Mouse (Mus musculus) left cerebral cortex, postnatal 25 days (tissue): Measurements from ENCODE around the gene Arfip1. TPM values are rescaled to one million over a fixed set of nuclear protein-coding genes. Genes with fewer than 3 reads are reported as not detected.
A peak's percentile ranks its signal among the peaks of the same experiment; 100 is the strongest.

Experiments used
- DNase-seq, 2 experiments: peaks; one replicate each; pipeline ENCODE4 v3.0.0; 2022; ENCODE audit warnings: low spot score in 2 of 2, mixed read lengths in 1 of 2
- intact Hi-C: fragments of 180-260 bp; cut with DNase I; formaldehyde crosslinking; loops from one replicate; pipeline ENCODE4 v1.15.1; 2025
- total RNA-seq, 2 experiments: library from RNA; stranded (reverse); gene quantifications; 2 replicates each; pipeline ENCODE4 v1.2.3; 2021

Arfip1 gene
- total RNA-seq, 2 experiments from 2014 or later = 17.3 to 19.4 TPM

- no peak for DNase-seq
- intact Hi-C loops = no loop called here
Measured at GRCm38 (mm10) chr3:84502101-84502500, 80.3 kb downstream of the Arfip1 start.

GRCm38 (mm10) chr3:84500491-84500890 lies 81.9 kb downstream of the Arfip1 start:
- DNase-seq = no peak
- intact Hi-C loops = no loop called here

- no peak for DNase-seq
- intact Hi-C loops = no loop called here
Measured at GRCm38 (mm10) chr3:84497718-84498117, 84.7 kb downstream of the Arfip1 start.

- intact Hi-C loops = no loop called here
- DNase-seq = no peak
Measured at GRCm38 (mm10) chr3:84492657-84493056, 89.8 kb downstream of the Arfip1 start.

GRCm38 (mm10) chr3:84492148-84492547 lies 90.3 kb downstream of the Arfip1 start:
- no peak for DNase-seq
- intact Hi-C loops = no loop called here

- DNase-seq = peak; percentile 8 to 50
- intact Hi-C loops = no loop called here
Measured at GRCm38 (mm10) chr3:84488716-84489115, 93.7 kb downstream of the Arfip1 start.

GRCm38 (mm10) chr3:84484891-84485290 lies 97.5 kb downstream of the Arfip1 start:
- intact Hi-C loops = loop anchor here (5.0 kb wide), 2 partner anchors 48 to 133 kb away; no protein-coding TSS in a partner anchor
- DNase-seq = no peak

- intact Hi-C loops = loop anchor here (5.0 kb wide), 2 partner anchors 47 to 132 kb away; no protein-coding TSS in a partner anchor
- no peak for DNase-seq
Measured at GRCm38 (mm10) chr3:84484333-84484732, 98.1 kb downstream of the Arfip1 start.

- intact Hi-C loops = loop anchor here (5.0 kb wide), 2 partner anchors 45 to 130 kb away; no protein-coding TSS in a partner anchor
Measured at GRCm38 (mm10) chr3:84482121-84482520, 100.3 kb downstream of the Arfip1 start.

GRCm38 (mm10) chr3:84481104-84481503 lies 101.3 kb downstream of the Arfip1 start:
- peak in 1 of 2 experiments; percentile 32 for DNase-seq
- intact Hi-C loops = loop anchor here (5.0 kb wide), 2 partner anchors 44 to 129 kb away; no protein-coding TSS in a partner anchor

More at GRCm38 (mm10) chr3:84482121-84482520, 100.3 kb downstream of the Arfip1 start:
- DNase-seq = no peak

GRCm38 (mm10) chr3:84480006-84480897 lies 102.2 kb downstream of the Arfip1 start, which contains the start of gene Fhdc1:
Gene Fhdc1 (minus strand): TSS chr3:84480429.
- intact Hi-C loops = loop anchor here (5.0 kb wide), 2 partner anchors 43 to 128 kb away; no protein-coding TSS in a partner anchor

GRCm38 (mm10) chr3:84479293-84480005 lies 103.0 kb downstream of the Arfip1 start:
- intact Hi-C loops = loop anchor here (5.0 kb wide), 2 partner anchors 42 to 127 kb away; no protein-coding TSS in a partner anchor
- peak; percentile 32 to 41 for DNase-seq

More at GRCm38 (mm10) chr3:84480006-84480897, 102.2 kb downstream of the Arfip1 start, which contains the start of gene Fhdc1:
- peak; percentile 27 to 40 for DNase-seq

GRCm38 (mm10) chr3:84478896-84479292 lies 103.5 kb downstream of the Arfip1 start:
- intact Hi-C loops = no loop called here
- DNase-seq = no peak

- intact Hi-C loops = no loop called here
Measured at GRCm38 (mm10) chr3:84478195-84478594, 104.2 kb downstream of the Arfip1 start.

GRCm38 (mm10) chr3:84477498-84477897 lies 104.9 kb downstream of the Arfip1 start:
- no peak for DNase-seq
- intact Hi-C loops = no loop called here

More at GRCm38 (mm10) chr3:84478195-84478594, 104.2 kb downstream of the Arfip1 start:
- no peak for DNase-seq

GRCm38 (mm10) chr3:84474981-84475775 lies 107.2 kb downstream of the Arfip1 start:
- DNase-seq = no peak
- intact Hi-C loops = no loop called here

GRCm38 (mm10) chr3:84474398-84474797 lies 108.0 kb downstream of the Arfip1 start:
- DNase-seq = no peak
- intact Hi-C loops = no loop called here

- intact Hi-C loops = no loop called here
- no peak for DNase-seq
Measured at GRCm38 (mm10) chr3:84472955-84473354, 109.5 kb downstream of the Arfip1 start.

GRCm38 (mm10) chr3:84472527-84472926 lies 109.9 kb downstream of the Arfip1 start:
- no peak for DNase-seq
- intact Hi-C loops = no loop called here
